Mouse (Mus musculus) cortical plate, adult 2 months (tissue): ENCODE data around the gene Tpgs1.

Experiments used
- CTCF ChIP-seq: fragments of 200-500 bp; IDR thresholded peaks from 2 replicates; pipeline ENCODE4 v1.5.1; 2011; ENCODE audit warnings: mild to moderate bottlenecking, control low read depth, low read length; ENCODE audit not compliant: insufficient read depth; ENCODE audit errors: extremely low read depth
- POLR2A ChIP-seq: fragments of 200-500 bp; IDR thresholded peaks from 2 replicates; pipeline ENCODE4 v1.6.1; 2011; ENCODE audit warnings: mild to moderate bottlenecking, low read length, control low read depth; ENCODE audit not compliant: insufficient read depth; ENCODE audit errors: extremely low read depth

DNA sequence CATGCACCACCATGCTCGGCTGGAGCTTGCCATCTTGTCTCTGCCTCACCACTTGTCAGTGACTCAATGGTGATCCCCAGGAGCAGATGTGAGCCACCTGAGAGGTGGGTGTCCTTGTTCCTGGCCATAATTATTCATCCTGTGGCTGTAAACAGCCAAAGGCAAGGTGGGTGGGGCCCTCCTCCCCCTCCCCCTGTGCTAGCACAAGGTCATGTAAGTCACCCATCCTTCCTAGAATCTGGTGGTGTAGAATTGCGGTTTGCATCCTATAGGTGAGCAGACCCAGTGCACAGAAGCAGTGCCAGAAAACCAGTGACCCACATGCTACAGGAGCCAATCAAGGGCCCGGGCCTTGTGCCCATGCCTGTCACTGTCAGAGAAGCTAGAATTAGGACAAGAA, 3.9 kb downstream of the Tpgs1 start:
- TF ChIP-seq CTCF (no peak), POLR2A (no peak)
